13 mouse cellular contexts compared by ENCODE assay signal in the genomic region with DNA sequence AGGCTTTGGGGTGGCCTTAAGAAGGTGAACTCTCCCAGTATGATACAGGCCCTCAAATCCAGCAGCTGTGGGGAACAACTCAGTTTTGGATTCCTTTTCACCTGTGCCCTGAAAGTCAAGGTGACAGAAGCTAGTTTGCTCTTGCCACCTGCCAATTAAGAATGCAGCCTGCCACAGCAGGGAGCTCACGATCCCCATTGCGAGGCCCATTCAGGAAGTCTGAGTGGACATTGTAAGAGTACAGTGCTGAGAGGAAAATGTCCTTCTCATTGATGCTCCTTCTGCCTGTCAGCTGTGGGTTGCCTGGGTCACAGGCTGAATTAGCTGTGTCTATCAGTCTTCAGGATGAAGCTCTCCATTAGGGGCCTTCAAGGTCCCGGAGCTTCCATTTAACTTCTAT.
"Had no signal": no experiment of that assay in that cellular context is flagged by ENCODE, and none has a peak within 500 bp of the region (broad histone marks: within the 10 kb centered on the region; RNA-seq: fewer than 3 reads in every experiment).

No protein-coding gene starts in this region.

- H3K36me3 ChIP-seq: liver, embryonic 13.5 days; lung, embryonic 15.5 days; neural tube, embryonic 12.5 days had no signal

- H3K9me3 ChIP-seq: liver, embryonic 13.5 days; lung, embryonic 15.5 days; megakaryocyte, embryonic 14.5 days; neural tube, embryonic 12.5 days had no signal

- H3K9ac ChIP-seq: liver, embryonic 13.5 days; liver, postnatal 0 days; lung, embryonic 15.5 days; neural tube, embryonic 12.5 days had no signal

- H3K27me3 ChIP-seq: liver, embryonic 13.5 days; lung, embryonic 15.5 days; neural tube, embryonic 12.5 days had no signal

- H3K27ac ChIP-seq: left cerebral cortex, adult 2 months; liver, embryonic 13.5 days; lung, embryonic 15.5 days; macrophage; neural tube, embryonic 12.5 days; stomach, postnatal 0 days had no signal

- DNase-seq: kidney, postnatal 4 days; liver; liver, embryonic 13.5 days; liver, postnatal 0 days; lung, postnatal 14 days; midbrain, embryonic 14.5 days; thymus, postnatal 4 days had no signal

- ATAC-seq: liver, postnatal 0 days had no signal

- H3K4me3 ChIP-seq: left cerebral cortex, adult 2 months; liver, embryonic 13.5 days; lung, embryonic 15.5 days; megakaryocyte, embryonic 14.5 days; neural tube, embryonic 12.5 days had no signal

- H3K4me2 ChIP-seq: liver, embryonic 13.5 days; lung, embryonic 15.5 days; neural tube, embryonic 12.5 days had no signal
